ENCODE assay signal across 10 mouse cellular contexts in the genomic region with DNA sequence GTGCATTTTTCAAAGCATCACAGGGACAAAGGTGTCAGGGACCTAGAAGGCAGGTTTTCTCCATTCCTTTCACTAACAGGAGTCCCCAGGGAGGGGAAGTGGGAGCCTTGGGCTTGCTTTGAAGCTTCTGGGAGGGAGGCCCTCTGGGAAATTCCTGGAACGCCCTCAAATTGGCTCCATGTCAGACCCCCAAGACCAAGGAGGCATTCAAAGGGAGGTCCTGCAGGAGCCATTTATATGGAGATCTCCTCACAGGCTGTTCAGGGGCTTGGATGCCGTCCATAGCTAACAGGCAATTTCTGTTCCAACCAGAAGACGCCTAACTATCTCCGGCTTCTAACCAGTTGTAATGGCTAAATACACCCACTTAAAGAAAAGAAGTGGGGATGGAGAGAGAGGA.
DNase-seq lines count a peak whose midpoint lies in the region; ATAC-seq lines count a peak whose summit lies in the region.
"Had no signal": no experiment of that assay in that cellular context is flagged by ENCODE, and none has a peak within 500 bp of the region (broad histone marks: within the 10 kb centered on the region; RNA-seq: fewer than 3 reads in every experiment).

No protein-coding gene starts in this region.

- no peak overlapping the region for H3K4me2 ChIP-seq in midbrain, embryonic 13.5 days (replicated peaks)
- no peak overlapping the region for H3K4me2 ChIP-seq in midbrain, embryonic 11.5 days
- H3K4me2 ChIP-seq: heart, embryonic 15.5 days had no signal

- peaks cover 18% of the 10 kb centered on the region for H3K4me1 ChIP-seq in midbrain, embryonic 13.5 days (replicated peaks)
- H3K4me1 ChIP-seq in midbrain, embryonic 11.5 days (ENCODE audit: control insufficient read depth, insufficient read depth, low read length), result peaks cover 2% of the 10 kb centered on the region; the same call in 1 of the 2 replicates

- peak; percentile 51; the same call in 1 of the 2 replicates for ATAC-seq in midbrain, embryonic 13.5 days
- ATAC-seq in midbrain, embryonic 11.5 days (ENCODE audit: low FRiP score), result no peak

- no peak overlapping the region for H3K27ac ChIP-seq in midbrain, embryonic 13.5 days
- H3K27ac ChIP-seq in midbrain, embryonic 11.5 days (ENCODE audit: low read depth, low read length), result no peak overlapping the region
- H3K27ac ChIP-seq: heart, embryonic 15.5 days had no signal

- 49% methylated on average over 4 of the region's 4 CpGs for WGBS in midbrain, embryonic 13.5 days
- WGBS in midbrain, embryonic 11.5 days, result 68% methylated on average over 4 of the region's 4 CpGs

- H3K4me3 ChIP-seq in midbrain, embryonic 13.5 days (replicated peaks), result no peak overlapping the region
- no peak overlapping the region for H3K4me3 ChIP-seq in midbrain, embryonic 11.5 days (ENCODE audit: low read depth, low read length)
- H3K4me3 ChIP-seq: heart, embryonic 15.5 days had no signal

- H3K27me3 ChIP-seq in midbrain, embryonic 13.5 days, result no peaks in the 10 kb centered on the region
- H3K27me3 ChIP-seq in midbrain, embryonic 11.5 days (ENCODE audit: control insufficient read depth, insufficient read depth, low read length), result no peaks in the 10 kb centered on the region
- H3K27me3 ChIP-seq: heart, embryonic 15.5 days had no signal

- H3K36me3 ChIP-seq in midbrain, embryonic 13.5 days, result no peaks in the 10 kb centered on the region
- no peaks in the 10 kb centered on the region for H3K36me3 ChIP-seq in midbrain, embryonic 11.5 days (ENCODE audit: control insufficient read depth, insufficient read depth, low read length)
- H3K36me3 ChIP-seq: heart, embryonic 15.5 days had no signal

- H3K9ac ChIP-seq in midbrain, embryonic 13.5 days (replicated peaks), result no peak overlapping the region
- H3K9ac ChIP-seq in midbrain, embryonic 11.5 days (ENCODE audit: low read length), result no peak overlapping the region
- H3K9ac ChIP-seq: heart, embryonic 15.5 days had no signal

- no peaks in the 10 kb centered on the region for H3K9me3 ChIP-seq in midbrain, embryonic 13.5 days
- no peaks in the 10 kb centered on the region for H3K9me3 ChIP-seq in midbrain, embryonic 11.5 days (ENCODE audit: control insufficient read depth, low read length)
- H3K9me3 ChIP-seq: heart, embryonic 15.5 days had no signal

- DNase-seq in cerebellum, postnatal 10 days, result peak; percentile 67 to 76
- DNase-seq in cerebellum, adult 8-10 months, result no peak
- DNase-seq in midbrain, embryonic 11.5 days (ENCODE audit: low spot score, missing footprints), result no peak
- DNase-seq in layer of hippocampus, postnatal 14 days (ENCODE audit: low spot score in 2 of 2), result peak; percentile 47 to 80
- DNase-seq in right cerebral cortex, postnatal 10 days (ENCODE audit: low spot score in 2 of 2), result peak; percentile 83 to 85
- DNase-seq in thymus, postnatal 10 days (ENCODE audit: low spot score in 2 of 2), result no peak
- no peak for DNase-seq in adrenal gland, adult 2 months
- DNase-seq: lung, adult 2 months had no signal

Comparison
In these comparisons a context has a peak if more than half of its experiments do, and no peak if none do; other contexts are left out.
1. DNase-seq: peak in cerebellum, postnatal 10 days (2 of 2), layer of hippocampus, postnatal 14 days (2 of 2) and right cerebral cortex, postnatal 10 days (2 of 2); none in cerebellum, adult 8-10 months (single experiment), midbrain, embryonic 11.5 days (single experiment), thymus, postnatal 10 days (0 of 2) and adrenal gland, adult 2 months (single experiment).